Mouse (Mus musculus) embryonic facial prominence, embryonic 12.5 days (tissue): ENCODE results near the gene Gm3248. TPM values are rescaled to one million over a fixed set of nuclear protein-coding genes. Genes with fewer than 3 reads are reported as not detected.
"Not testable (repeated sequence)": the region's sequence is repeated elsewhere in the genome, so short reads cannot be mapped to it uniquely, and the experiment has no call there.

ENCODE experiments used
- ATAC-seq: fragments of 200-750 bp; cut with Nextera tagmentation; 2 replicates; pipeline ENCODE4 v1.8.0; 2017; ENCODE audit not compliant: insufficient number of reproducible peaks, insufficient read depth, low FRiP score, low TSS enrichment
- H3K27ac ChIP-seq: fragments of 300-500 bp; sonication (generic); 2 replicates; pipeline ENCODE4 v1.5.1; 2016; ENCODE audit warnings: mild to moderate bottlenecking
- H3K27me3 ChIP-seq: fragments of 300-500 bp; sonication (generic); 2 replicates; pipeline ENCODE4 v1.6.1; 2016; ENCODE audit warnings: mild to moderate bottlenecking, moderate library complexity
- H3K36me3 ChIP-seq: fragments of 300-500 bp; sonication (generic); 2 replicates; pipeline ENCODE4 v1.6.1; 2016; ENCODE audit warnings: mild to moderate bottlenecking
- H3K4me1 ChIP-seq: fragments of 300-500 bp; sonication (generic); 2 replicates; pipeline ENCODE4 v1.6.1; 2016
- H3K4me2 ChIP-seq: fragments of 300-500 bp; sonication (generic); replicated peaks from 2 replicates; pipeline ENCODE4 v1.6.1; 2016; ENCODE audit warnings: mild to moderate bottlenecking, moderate library complexity
- H3K4me3 ChIP-seq: fragments of 300-500 bp; sonication (generic); 2 replicates; pipeline ENCODE4 v1.5.1; 2016; ENCODE audit warnings: mild to moderate bottlenecking
- H3K9ac ChIP-seq: fragments of 300-500 bp; sonication (generic); 2 replicates; pipeline ENCODE4 v1.6.1; 2016; ENCODE audit warnings: mild to moderate bottlenecking, moderate library complexity
- H3K9me3 ChIP-seq: fragments of 300-500 bp; sonication (generic); 2 replicates; pipeline ENCODE4 v1.6.1; 2016; ENCODE audit warnings: mild to moderate bottlenecking, moderate library complexity
- WGBS: fragments of 180-500 bp; shearing (Covaris S2); methylation state at CpG from one replicate; pipeline ENCODE4 v1.1.7; 2016; 5-methylcytosine and 5-hydroxymethylcytosine counted together
- polyA plus RNA-seq: library from polyadenylated mRNA; unstranded; fragments of >200 nt; fragmentation: Nextera tagmentation; extraction: Ambion mirVana; gene quantifications from 2 replicates; pipeline ENCODE4 v1.2.1, GENCODE M21; 2016

The Gm3248 gene
- 0.52 and 0.56 TPM in 2 replicates for polyA plus RNA-seq

DNA sequence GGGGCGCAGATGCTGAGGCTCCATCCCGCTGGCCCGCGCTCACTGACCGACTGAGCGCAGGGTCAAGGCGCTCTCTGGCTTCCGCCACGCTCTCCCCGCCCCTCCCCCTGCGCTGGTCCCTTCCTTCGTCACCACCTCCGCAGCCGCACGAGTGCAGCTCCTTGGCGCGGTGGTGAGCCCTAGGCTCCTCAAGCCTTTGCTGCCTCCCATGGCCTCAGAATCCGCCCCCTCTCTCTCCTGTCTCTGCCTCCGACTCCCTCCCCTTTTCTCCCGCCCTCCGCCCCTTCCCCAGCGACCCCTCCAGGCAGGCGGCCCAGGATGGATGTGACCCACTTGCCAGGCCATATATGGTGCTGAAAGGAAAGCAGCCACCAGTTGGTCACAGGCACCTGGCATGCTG is at the start of gene Gm3248:
TSS of gene Gm3248 (minus strand) at position 111 of the 400 bp plus-strand sequence.
- H3K9ac ChIP-seq, H3K27ac ChIP-seq, ATAC-seq, H3K27me3 ChIP-seq, H3K4me1 ChIP-seq, H3K9me3 ChIP-seq, H3K36me3 ChIP-seq: not testable (repeated sequence)
- WGBS = 0% methylated on average over 22 of the region's 23 CpGs
- Histone ChIP-seq H3K4me3 (peak within 1 kb of the TSS; percentile 45), H3K4me2 (peak within 1 kb of the TSS; percentile 73)

DNA sequence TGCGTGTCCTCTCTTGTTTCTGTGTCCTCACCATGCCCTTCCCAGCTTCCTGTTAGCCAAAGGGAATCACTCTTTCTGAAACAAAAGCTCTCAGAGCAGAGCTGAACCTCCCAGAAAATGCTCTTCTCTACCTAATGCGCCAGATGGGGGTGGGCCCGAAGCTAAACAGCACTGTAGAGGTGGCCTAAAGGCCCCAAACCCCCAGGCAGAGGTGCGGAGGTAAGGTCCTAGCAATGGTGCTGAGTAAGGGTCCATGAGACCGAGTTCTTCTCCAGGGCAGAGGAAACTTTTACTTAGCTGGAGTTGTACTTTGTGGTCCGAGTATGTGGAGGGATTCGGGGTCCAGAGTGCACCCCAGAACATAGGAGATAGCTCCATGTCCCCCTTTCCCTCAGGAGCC is 25.6 kb upstream of the Gm3248 start:
- not testable (repeated sequence) for H3K4me2 ChIP-seq, H3K9ac ChIP-seq, H3K4me3 ChIP-seq, H3K36me3 ChIP-seq, ATAC-seq, H3K9me3 ChIP-seq, H3K27me3 ChIP-seq, H3K27ac ChIP-seq, H3K4me1 ChIP-seq
- WGBS = 81% methylated on average over 7 of the region's 7 CpGs

DNA sequence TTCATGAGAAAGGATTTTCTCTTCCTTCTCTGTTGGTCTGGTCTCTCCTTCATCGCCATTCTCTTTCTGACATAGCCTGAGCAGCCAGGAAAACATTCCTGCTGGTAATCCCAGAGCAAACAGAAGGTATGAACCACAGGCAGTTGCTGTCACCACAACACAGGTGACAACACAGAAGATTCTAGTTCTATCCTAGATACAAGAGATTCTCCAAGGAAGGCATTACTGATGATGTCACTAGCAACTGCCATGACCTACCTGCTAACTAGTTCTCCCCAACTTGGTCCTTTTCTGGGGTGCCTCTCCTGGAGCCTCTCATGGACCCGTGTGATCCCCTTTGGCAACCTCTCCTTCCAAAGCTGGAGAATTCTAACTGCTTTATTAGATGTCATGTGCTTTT is 17.5 kb upstream of the Gm3248 start, which contains the start of gene Gm3453:
TSS of gene Gm3453 (minus strand) at position 101 of the 400 bp plus-strand sequence.
- ATAC-seq, H3K4me3 ChIP-seq, H3K9ac ChIP-seq, H3K36me3 ChIP-seq, H3K9me3 ChIP-seq, H3K27ac ChIP-seq, H3K27me3 ChIP-seq, H3K4me1 ChIP-seq, H3K4me2 ChIP-seq: not testable (repeated sequence)
- WGBS = 67% methylated on average over 2 of the region's 2 CpGs

DNA sequence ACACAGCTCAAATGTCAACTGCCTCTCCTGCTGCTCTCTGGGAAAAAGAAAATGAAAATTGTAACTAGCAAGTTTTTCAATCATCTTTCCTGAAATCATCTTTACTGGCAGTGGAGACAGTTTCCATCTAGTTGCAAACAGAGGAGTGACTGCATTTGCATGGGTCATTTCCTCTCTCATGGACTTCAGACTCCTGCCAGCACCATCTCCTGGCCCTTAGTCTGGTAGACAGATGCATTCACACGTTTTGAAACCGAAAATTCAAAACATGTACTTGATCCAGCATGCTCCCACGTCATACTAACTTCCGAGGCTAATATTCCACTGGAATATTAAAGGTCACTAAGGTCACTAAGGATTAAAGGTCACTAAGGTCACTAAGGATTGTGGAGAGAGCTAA is 896 bp upstream of the Gm3248 start:
- not testable (repeated sequence) for H3K4me3 ChIP-seq, H3K36me3 ChIP-seq, H3K27me3 ChIP-seq, H3K27ac ChIP-seq, H3K4me2 ChIP-seq, ATAC-seq, H3K9ac ChIP-seq, H3K4me1 ChIP-seq, H3K9me3 ChIP-seq
- 16% methylated on average over 4 of the region's 4 CpGs for WGBS

DNA sequence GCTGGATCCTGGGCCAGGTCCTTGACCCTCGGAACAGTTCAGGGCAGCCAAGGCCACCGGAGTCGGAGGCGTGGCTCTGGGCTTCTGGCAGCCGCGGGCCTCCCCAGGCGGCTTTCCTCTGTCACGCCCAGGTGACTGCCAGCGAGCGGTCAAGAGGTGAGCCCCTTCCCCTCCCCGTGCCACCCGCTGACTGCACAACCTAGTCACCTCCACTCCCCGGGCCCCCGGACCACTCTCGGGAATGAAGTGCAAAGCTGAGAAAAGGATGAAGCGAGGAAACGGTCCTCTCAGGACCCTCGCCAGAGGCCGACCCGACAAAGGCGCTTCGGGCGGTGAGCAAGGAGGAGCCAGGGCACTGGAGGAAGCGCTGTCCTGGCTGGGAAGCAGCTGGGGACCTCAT is 443 bp downstream of the Gm3248 start:
- not testable (repeated sequence) for H3K27me3 ChIP-seq, H3K36me3 ChIP-seq, H3K9ac ChIP-seq, ATAC-seq, H3K9me3 ChIP-seq, H3K27ac ChIP-seq, H3K4me1 ChIP-seq
- Histone ChIP-seq H3K4me3 (peak overlapping the region; percentile 45), H3K4me2 (peak overlapping the region; percentile 73)
- 2% methylated on average over 23 of the region's 24 CpGs for WGBS

DNA sequence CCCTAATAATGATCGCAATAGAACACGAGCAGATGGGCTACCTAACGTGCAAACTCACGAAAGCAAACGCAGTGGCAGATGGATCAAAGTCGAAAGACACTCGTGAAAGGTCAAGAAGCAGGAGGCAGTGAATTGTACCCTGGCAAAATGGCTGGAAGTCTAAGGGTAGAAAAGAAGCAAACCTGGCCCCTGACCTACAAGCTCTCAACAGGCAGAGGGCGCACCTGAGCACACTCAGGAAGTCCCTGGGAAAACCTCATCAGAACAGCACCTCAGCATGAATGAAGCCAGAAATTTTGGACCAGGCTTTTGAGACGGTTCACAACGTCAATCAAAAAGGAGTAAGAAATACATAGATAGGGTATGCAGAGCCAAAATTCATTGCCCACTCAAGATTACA is 1.1 kb downstream of the Gm3248 start:
- H3K4me2 ChIP-seq, H3K27ac ChIP-seq, H3K27me3 ChIP-seq, H3K9me3 ChIP-seq, H3K36me3 ChIP-seq, ATAC-seq, H3K9ac ChIP-seq, H3K4me3 ChIP-seq, H3K4me1 ChIP-seq: not testable (repeated sequence)
- 3% methylated on average over 5 of the region's 10 CpGs for WGBS

DNA sequence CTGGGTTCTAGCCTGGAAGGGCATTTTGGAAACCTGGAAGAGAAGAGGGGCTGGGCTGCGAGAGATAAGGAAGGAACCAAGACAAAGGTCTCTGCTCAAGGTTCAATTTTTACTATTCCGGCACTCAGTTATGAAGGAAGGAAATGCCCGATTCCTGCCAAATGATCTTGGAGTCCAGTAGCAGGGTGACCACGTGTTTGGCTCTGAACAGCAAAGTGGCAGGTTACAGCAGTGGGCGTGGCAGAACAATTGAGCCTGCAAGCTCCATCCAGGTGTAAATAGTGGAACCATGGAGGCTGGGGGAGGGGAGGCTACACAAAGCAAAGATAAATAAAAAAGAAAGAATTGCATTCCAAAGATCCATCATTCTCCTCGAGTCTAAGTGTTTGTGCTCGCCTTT is 38.3 kb downstream of the Gm3248 start:
- H3K9ac ChIP-seq, H3K4me3 ChIP-seq, H3K4me1 ChIP-seq, H3K27me3 ChIP-seq, ATAC-seq, H3K36me3 ChIP-seq, H3K4me2 ChIP-seq, H3K27ac ChIP-seq, H3K9me3 ChIP-seq: not testable (repeated sequence)
- whole genome bisulfite sequencing = 83% methylated on average over 7 of the region's 7 CpGs

DNA sequence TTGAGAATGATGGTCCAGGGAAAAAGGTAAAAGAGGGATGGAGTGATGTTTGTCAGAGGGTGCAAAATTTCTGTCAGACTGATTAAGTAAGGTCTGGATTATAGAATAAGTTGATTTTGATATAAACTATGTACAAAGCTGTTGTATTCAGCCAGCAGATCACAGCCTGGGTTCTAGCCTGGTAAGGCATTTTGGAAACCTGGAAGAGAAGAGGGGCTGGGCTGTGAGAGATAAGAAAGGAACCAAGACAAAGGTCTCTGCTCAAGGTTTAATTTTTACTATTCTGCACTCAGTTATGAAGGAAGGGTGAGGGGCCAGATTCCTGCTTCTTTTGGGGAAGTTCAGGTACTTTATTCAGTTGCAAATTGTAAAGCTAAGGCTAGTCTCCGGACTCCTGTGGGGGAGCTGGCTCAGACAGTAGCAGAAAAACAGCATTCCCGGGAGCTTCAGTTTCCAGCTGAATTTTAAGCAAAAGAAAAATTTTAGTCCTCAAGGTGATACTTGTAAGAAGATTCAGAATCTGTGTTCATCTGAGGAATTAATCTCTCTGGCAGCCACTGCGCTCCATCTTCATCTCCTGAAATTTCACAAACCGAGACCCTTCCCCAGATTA is 43.1 kb downstream of the Gm3248 start:
- H3K9ac ChIP-seq, H3K4me1 ChIP-seq, ATAC-seq, H3K9me3 ChIP-seq, H3K27me3 ChIP-seq, H3K4me2 ChIP-seq, H3K27ac ChIP-seq, H3K36me3 ChIP-seq, H3K4me3 ChIP-seq: not testable (repeated sequence)
- WGBS = 76% methylated on average over 4 of the region's 4 CpGs

DNA sequence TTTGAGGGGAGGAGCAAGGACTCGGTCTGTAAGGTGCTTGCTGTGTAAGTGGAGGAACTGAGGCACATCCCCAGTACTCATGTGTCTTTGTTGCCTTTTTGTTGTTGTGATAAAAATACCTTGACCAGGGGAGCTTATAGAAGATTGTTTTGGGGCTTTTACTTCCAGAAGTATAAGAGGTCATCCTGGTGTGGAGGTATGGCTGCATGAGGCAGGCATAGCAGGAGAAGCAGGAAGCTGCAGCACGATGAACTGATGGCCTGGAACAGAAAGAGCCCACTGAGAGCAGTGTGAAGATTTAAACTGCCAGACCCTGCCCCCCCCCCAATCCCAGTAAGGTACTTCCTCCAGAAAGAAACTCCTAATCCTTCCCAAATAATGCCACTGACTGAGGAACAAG is 47.8 kb downstream of the Gm3248 start:
- not testable (repeated sequence) for H3K27ac ChIP-seq, H3K9ac ChIP-seq, H3K9me3 ChIP-seq, H3K4me3 ChIP-seq, H3K4me1 ChIP-seq, H3K36me3 ChIP-seq, ATAC-seq, H3K4me2 ChIP-seq, H3K27me3 ChIP-seq
- 84% methylated on average over 2 of the region's 2 CpGs for WGBS

Other genes with a start within 250 kb of the Gm3248 start
- gene Gm3373, start 220.2 kb downstream of the Gm3248 start, polyA plus RNA-seq = 0.28 TPM in 1 of 2 replicates, not detected in the other
- gene Gm3383, start 153.8 kb downstream of the Gm3248 start, polyA plus RNA-seq = 0.64 and 1.2 TPM in 2 replicates
- gene Gm3424, start 131.4 kb downstream of the Gm3248 start, polyA plus RNA-seq = not detected in 2 replicates
- gene Gm8237, start 81.4 kb downstream of the Gm3248 start, polyA plus RNA-seq = 0.26 TPM in 1 of 2 replicates, not detected in the other
- not detected in 2 replicates for gene Gm3453, start 17.4 kb upstream of the Gm3248 start, polyA plus RNA-seq
- gene Gm6337, start 96.5 kb upstream of the Gm3248 start, polyA plus RNA-seq = not detected in 2 replicates
- 1.8 TPM in 2 replicates for gene Gm8206, start 132.2 kb upstream of the Gm3248 start, polyA plus RNA-seq
- 2.7 TPM in 2 replicates for gene Gm3468, start 146.9 kb upstream of the Gm3248 start, polyA plus RNA-seq
- gene Gm3476, start 164.1 kb upstream of the Gm3248 start, polyA plus RNA-seq = not detected in 2 replicates